Mouse (Mus musculus) ES-E14 (cell line): ENCODE results near the gene Usp7.
"Not testable (repeated sequence)": the region's sequence is repeated elsewhere in the genome, so short reads cannot be mapped to it uniquely, and the experiment has no call there.

Experiments used
- CHD2 ChIP-seq: IDR thresholded peaks from 2 replicates; pipeline ENCODE4 v1.6.1; 2014; ENCODE audit warnings: mild to moderate bottlenecking, low read depth, low read length, inconsistent platforms
- ZC3H11A ChIP-seq: IDR thresholded peaks from 2 replicates; pipeline ENCODE4 v1.6.1; 2012; ENCODE audit warnings: low read depth, mild to moderate bottlenecking, inconsistent platforms, low read length, borderline replicate concordance

DNA sequence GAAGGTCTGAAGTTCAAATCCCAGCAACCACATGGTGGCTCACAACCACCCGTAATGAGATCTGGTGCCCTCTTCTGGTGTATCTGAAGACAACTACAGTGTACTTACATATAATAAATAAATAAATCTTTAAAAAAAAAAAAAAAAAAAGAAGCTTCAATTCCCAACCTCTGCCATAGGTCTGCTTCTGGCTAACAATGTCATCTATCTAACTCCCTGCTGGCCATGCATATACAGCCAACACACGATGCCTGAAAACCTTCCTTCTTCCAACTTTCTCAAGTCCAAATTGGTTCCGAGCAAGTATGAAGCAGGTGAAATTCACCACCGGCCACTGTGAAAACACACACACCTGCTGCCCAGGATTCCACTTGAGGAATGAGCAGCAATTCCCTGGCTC, 59.7 kb downstream of the Usp7 start:
- not testable (repeated sequence) for TF ChIP-seq CHD2, ZC3H11A
